Mouse (Mus musculus): ENCODE data around the gene Top2b. TPM values are rescaled to one million over a fixed set of nuclear protein-coding genes. Genes with fewer than 3 reads are reported as not detected.

The Top2b gene
- polyA plus RNA-seq, 1 experiment, result 1.7 TPM

- TF ChIP-seq POLR2A (IDR thresholded peaks at IDR 0.05; ENCODE audit: low read depth, low read length) (no peak), CTCF (IDR thresholded peaks at IDR 0.05; ENCODE audit: extremely low read depth, insufficient read length, insufficient replicate concordance, low read depth, low read length) (no peak)
- no peak overlapping the region for H3K27ac ChIP-seq (ENCODE audit: insufficient read depth, low read depth, low read length)
- 58% methylated on average over 6 of the region's 6 CpGs for WGBS
- H3K27me3 ChIP-seq (ENCODE audit: control insufficient read depth, insufficient read depth, low read length), result no peaks in the 10 kb centered on the region
- H3K4me3 ChIP-seq (ENCODE audit: low read depth, low read length), result no peak overlapping the region
- H3K36me3 ChIP-seq (ENCODE audit: control insufficient read depth, insufficient read depth, low read length), result no peaks in the 10 kb centered on the region
- no peaks in the 10 kb centered on the region for H3K4me1 ChIP-seq (ENCODE audit: control insufficient read depth, insufficient read depth, insufficient read length, low read length)
Measured at GRCm38 (mm10) chr14:16439385-16440126, 74.6 kb downstream of the Top2b start.

DNA sequence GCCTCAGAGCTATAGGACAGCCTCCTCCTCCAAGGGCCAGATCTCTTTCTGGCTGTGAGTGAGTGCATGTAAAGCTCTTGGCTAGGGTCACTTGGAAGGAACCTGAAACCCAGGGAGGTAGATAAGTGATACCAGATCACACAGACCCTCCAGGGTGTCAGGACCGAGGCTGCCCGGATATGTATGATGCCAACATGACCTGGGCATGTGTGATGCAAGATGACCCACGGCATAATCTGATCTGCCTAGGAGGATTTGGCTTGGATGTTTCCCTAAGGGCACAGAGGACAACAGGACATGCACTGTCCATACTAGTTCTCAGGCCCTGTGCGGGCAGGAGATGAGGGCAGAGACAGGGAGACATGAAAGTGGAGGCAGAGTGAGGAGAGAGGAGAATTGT, 79.9 kb downstream of the Top2b start:
- H3K27ac ChIP-seq (ENCODE audit: insufficient read depth, low read depth, low read length), result no peak overlapping the region
- 89% methylated on average over 4 of the region's 4 CpGs for WGBS
- no peak overlapping the region for H3K4me3 ChIP-seq (ENCODE audit: low read depth, low read length)
- TF ChIP-seq POLR2A (IDR thresholded peaks at IDR 0.05; ENCODE audit: low read depth, low read length) (no peak), CTCF (IDR thresholded peaks at IDR 0.05; ENCODE audit: extremely low read depth, insufficient read length, insufficient replicate concordance, low read depth, low read length) (no peak)
- H3K4me1 ChIP-seq (ENCODE audit: control insufficient read depth, insufficient read depth, insufficient read length, low read length), result no peaks in the 10 kb centered on the region
- no peaks in the 10 kb centered on the region for H3K27me3 ChIP-seq (ENCODE audit: control insufficient read depth, insufficient read depth, low read length)
- no peaks in the 10 kb centered on the region for H3K36me3 ChIP-seq (ENCODE audit: control insufficient read depth, insufficient read depth, low read length)

- 20% methylated on average over 3 of the region's 3 CpGs for WGBS
- no peaks in the 10 kb centered on the region for H3K27me3 ChIP-seq (ENCODE audit: control insufficient read depth, insufficient read depth, low read length)
- no peak overlapping the region for H3K4me3 ChIP-seq (ENCODE audit: low read depth, low read length)
- no peaks in the 10 kb centered on the region for H3K4me1 ChIP-seq (ENCODE audit: control insufficient read depth, insufficient read depth, insufficient read length, low read length)
- TF ChIP-seq POLR2A (IDR thresholded peaks at IDR 0.05; ENCODE audit: low read depth, low read length) (no peak), CTCF (IDR thresholded peaks at IDR 0.05; ENCODE audit: extremely low read depth, insufficient read length, insufficient replicate concordance, low read depth, low read length) (peak; percentile 40; the same call in 1 of the 2 replicates)
- no peak overlapping the region for H3K27ac ChIP-seq (ENCODE audit: insufficient read depth, low read depth, low read length)
- no peaks in the 10 kb centered on the region for H3K36me3 ChIP-seq (ENCODE audit: control insufficient read depth, insufficient read depth, low read length)
Measured at GRCm38 (mm10) chr14:16447587-16447986, 82.6 kb downstream of the Top2b start.

GRCm38 (mm10) chr14:16448269-16448987, 83.4 kb downstream of the Top2b start:
- no peaks in the 10 kb centered on the region for H3K36me3 ChIP-seq (ENCODE audit: control insufficient read depth, insufficient read depth, low read length)
- H3K27ac ChIP-seq (ENCODE audit: insufficient read depth, low read depth, low read length), result no peak overlapping the region
- no peaks in the 10 kb centered on the region for H3K4me1 ChIP-seq (ENCODE audit: control insufficient read depth, insufficient read depth, insufficient read length, low read length)
- H3K27me3 ChIP-seq (ENCODE audit: control insufficient read depth, insufficient read depth, low read length), result no peaks in the 10 kb centered on the region
- TF ChIP-seq CTCF (IDR thresholded peaks at IDR 0.05; ENCODE audit: extremely low read depth, insufficient read length, insufficient replicate concordance, low read depth, low read length) (no peak), POLR2A (IDR thresholded peaks at IDR 0.05; ENCODE audit: low read depth, low read length) (no peak)
- H3K4me3 ChIP-seq (ENCODE audit: low read depth, low read length), result no peak overlapping the region
- WGBS, result 26% methylated on average over 4 of the region's 4 CpGs

DNA sequence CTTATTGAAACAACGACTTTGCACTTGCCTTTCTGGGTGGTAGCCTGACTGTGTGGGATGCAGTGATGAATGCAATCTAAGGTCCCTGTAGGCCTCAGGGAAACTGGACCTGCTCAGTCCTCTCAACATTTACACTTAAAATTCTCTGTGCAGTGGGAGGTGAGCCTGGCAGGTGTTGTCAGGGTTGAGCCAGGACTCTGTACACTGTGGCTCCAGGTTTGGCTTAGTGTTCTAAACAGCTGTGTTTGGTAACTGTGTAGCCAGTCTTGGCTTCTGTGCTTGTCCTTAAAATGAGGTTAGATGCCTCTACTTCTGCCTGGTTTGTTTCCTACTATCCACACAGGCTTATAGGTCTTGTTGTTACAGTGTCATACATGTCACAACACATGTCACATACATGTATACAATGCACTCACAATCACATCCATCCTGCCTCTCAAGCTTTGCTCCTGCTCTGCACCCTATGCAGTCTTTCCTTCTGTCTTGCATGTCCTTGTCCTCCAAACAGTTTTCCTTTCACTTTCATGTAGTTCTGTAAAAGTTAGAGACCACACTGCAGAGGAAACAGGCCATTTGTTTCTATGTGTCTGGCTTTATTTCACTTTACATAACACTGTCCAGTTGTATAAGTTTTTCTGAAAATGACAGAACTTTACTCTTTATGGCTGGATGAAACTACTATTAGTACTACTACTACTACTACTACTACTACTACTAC, 113.8 kb downstream of the Top2b start:
- Histone ChIP-seq H3K27me3 (ENCODE audit: control insufficient read depth, insufficient read depth, low read length) (no peaks in the 10 kb centered on the region), H3K36me3 (ENCODE audit: control insufficient read depth, insufficient read depth, low read length) (no peaks in the 10 kb centered on the region), H3K4me1 (ENCODE audit: control insufficient read depth, insufficient read depth, insufficient read length, low read length) (peaks cover 3% of the 10 kb centered on the region; the same call in 1 of the 2 replicates), H3K4me3 (ENCODE audit: low read depth, low read length) (no peak overlapping the region), H3K27ac (ENCODE audit: insufficient read depth, low read depth, low read length) (peak overlapping the region; percentile 2; the same call in 1 of the 2 replicates)
- TF ChIP-seq POLR2A (IDR thresholded peaks at IDR 0.05; ENCODE audit: low read depth, low read length) (no peak), CTCF (IDR thresholded peaks at IDR 0.05; ENCODE audit: extremely low read depth, insufficient read length, insufficient replicate concordance, low read depth, low read length) (no peak)
- WGBS, result 83% methylated on average over 1 of the region's 1 CpGs

DNA sequence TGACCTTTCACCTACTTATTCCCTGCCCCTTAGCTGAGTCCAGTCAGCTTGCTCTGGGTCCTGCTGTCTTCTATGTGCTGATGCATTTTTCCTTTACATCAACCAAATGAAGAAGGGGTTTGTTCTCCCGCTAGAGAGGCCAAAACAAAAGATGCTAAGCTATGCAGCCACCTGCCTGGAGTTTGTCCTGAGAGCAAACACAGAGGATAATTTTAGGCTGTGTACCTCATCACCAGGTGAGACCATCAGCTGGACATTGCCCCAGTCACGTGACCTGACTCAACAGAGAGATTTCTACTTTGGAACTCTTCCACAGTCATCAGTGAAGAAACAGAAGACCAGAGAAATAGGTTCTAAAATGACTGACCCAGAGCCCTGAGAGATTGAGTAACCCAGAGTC, 114.5 kb downstream of the Top2b start:
- H3K27ac ChIP-seq (ENCODE audit: insufficient read depth, low read depth, low read length), result no peak overlapping the region
- no peak overlapping the region for H3K4me3 ChIP-seq (ENCODE audit: low read depth, low read length)
- no peak for TF ChIP-seq POLR2A (IDR thresholded peaks at IDR 0.05; ENCODE audit: low read depth, low read length)
- no peak for TF ChIP-seq CTCF (IDR thresholded peaks at IDR 0.05; ENCODE audit: extremely low read depth, insufficient read length, insufficient replicate concordance, low read depth, low read length)
- no peaks in the 10 kb centered on the region for H3K27me3 ChIP-seq (ENCODE audit: control insufficient read depth, insufficient read depth, low read length)
- WGBS, result 45% methylated on average over 2 of the region's 2 CpGs
- H3K36me3 ChIP-seq (ENCODE audit: control insufficient read depth, insufficient read depth, low read length), result no peaks in the 10 kb centered on the region
- peaks cover 3% of the 10 kb centered on the region; the same call in 1 of the 2 replicates for H3K4me1 ChIP-seq (ENCODE audit: control insufficient read depth, insufficient read depth, insufficient read length, low read length)

Data from small intestine, adult 2 months (tissue).